Mouse (Mus musculus): ENCODE data around the gene Tlcd1. TPM values are rescaled to one million over a fixed set of nuclear protein-coding genes. Genes with fewer than 3 reads are reported as not detected.
A peak's percentile ranks its signal among the peaks of the same experiment; 100 is the strongest.

Tlcd1 gene
- polyA plus RNA-seq, 2 experiments: 44.9 to 69.6 TPM

DNA sequence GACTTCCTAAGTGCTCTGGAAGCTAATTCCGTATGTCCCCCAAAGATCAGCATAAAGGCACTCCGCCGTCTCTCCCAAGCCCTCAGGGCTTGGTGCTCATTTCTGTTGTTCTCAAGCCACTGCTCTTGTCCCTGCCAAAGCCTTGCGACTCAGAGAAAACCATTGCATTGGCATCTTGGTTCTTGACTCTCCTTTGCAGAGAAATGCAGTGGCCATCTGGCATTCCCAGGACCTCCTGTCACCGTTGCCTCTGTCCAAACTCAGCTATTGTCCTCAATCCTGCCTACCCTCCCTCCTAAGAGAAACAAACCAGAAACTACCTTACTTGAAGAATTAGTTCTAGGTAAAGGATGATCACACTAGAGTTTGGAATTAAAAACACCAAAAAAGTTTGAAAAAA is 20.8 kb upstream of the Tlcd1 start:
- Histone ChIP-seq H3K27ac (no peak overlapping the region), H3K27me3 (ENCODE audit: control insufficient read depth, insufficient read depth, low read length) (no peaks in the 10 kb centered on the region), H3K9me3 (ENCODE audit: control insufficient read depth, low read length) (no peaks in the 10 kb centered on the region), H3K9ac (replicated peaks) (no peak overlapping the region), H3K4me2 (ENCODE audit: low read depth) (no peak overlapping the region), H3K36me3 (replicated peaks; ENCODE audit: control insufficient read depth, insufficient read depth, low read depth) (peaks cover 27% of the 10 kb centered on the region), H3K4me1 (replicated peaks; ENCODE audit: control insufficient read depth in 2 of 2, insufficient read depth in 2 of 2, low read length in 1 of 2) (no peaks in the 10 kb centered on the region), H3K4me3 (ENCODE audit: insufficient read depth in 1 of 2, low read depth in 2 of 2, low read length in 2 of 2) (no peak overlapping the region)
- 77% methylated on average over 5 of the region's 5 CpGs for WGBS (ENCODE audit: insufficient replicate concordance)
- TF ChIP-seq CTCF (IDR thresholded peaks at IDR 0.05; ENCODE audit: low read depth) (no peak), EP300 (IDR thresholded peaks at IDR 0.05; ENCODE audit: low read depth) (no peak)
- no peak for DNase-seq (ENCODE audit: low read depth in 3 of 3, low spot score in 3 of 3)
- no peak for ATAC-seq (ENCODE audit: insufficient read depth)

DNA sequence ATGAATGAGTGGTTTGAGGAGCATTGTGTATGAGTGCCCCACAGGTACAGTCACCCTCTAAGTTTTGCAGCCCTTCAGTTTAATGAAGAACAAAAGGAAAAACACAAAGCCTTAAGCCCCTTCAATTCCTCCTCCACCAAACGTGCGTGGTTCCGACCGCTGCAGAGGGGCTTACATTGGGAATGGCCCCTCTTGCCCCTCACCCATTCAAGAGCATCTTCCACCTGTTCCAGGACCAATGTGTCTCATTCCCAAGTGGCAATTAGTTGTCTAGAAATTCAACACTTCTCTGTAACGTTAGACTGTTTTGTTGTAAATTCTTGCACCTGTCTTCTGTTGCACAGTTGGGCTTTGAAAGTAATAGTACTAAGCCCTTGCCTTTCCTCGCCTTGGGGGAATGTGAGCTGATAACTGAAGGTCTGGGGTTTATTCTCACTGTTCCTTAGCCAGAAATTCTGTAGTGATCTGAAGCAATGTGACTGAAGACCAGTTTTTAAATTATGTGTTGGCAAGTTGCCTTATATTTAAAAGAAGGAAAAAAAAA is 20.3 kb upstream of the Tlcd1 start:
- Histone ChIP-seq H3K36me3 (replicated peaks; ENCODE audit: control insufficient read depth, insufficient read depth, low read depth) (peaks cover 31% of the 10 kb centered on the region), H3K4me2 (ENCODE audit: low read depth) (no peak overlapping the region), H3K4me3 (ENCODE audit: insufficient read depth in 1 of 2, low read depth in 2 of 2, low read length in 2 of 2) (no peak overlapping the region), H3K27ac (no peak overlapping the region), H3K9me3 (ENCODE audit: control insufficient read depth, low read length) (no peaks in the 10 kb centered on the region), H3K4me1 (replicated peaks; ENCODE audit: control insufficient read depth in 2 of 2, insufficient read depth in 2 of 2, low read length in 1 of 2) (no peaks in the 10 kb centered on the region), H3K9ac (replicated peaks) (no peak overlapping the region), H3K27me3 (ENCODE audit: control insufficient read depth, insufficient read depth, low read length) (no peaks in the 10 kb centered on the region)
- DNase-seq (ENCODE audit: low read depth in 3 of 3, low spot score in 3 of 3) (no peak), ATAC-seq (ENCODE audit: insufficient read depth) (no peak)
- no peak for TF ChIP-seq EP300 (IDR thresholded peaks at IDR 0.05; ENCODE audit: low read depth)
- TF ChIP-seq CTCF (IDR thresholded peaks at IDR 0.05; ENCODE audit: low read depth): no peak
- WGBS (ENCODE audit: insufficient replicate concordance): 82% methylated on average over 6 of the region's 6 CpGs

DNA sequence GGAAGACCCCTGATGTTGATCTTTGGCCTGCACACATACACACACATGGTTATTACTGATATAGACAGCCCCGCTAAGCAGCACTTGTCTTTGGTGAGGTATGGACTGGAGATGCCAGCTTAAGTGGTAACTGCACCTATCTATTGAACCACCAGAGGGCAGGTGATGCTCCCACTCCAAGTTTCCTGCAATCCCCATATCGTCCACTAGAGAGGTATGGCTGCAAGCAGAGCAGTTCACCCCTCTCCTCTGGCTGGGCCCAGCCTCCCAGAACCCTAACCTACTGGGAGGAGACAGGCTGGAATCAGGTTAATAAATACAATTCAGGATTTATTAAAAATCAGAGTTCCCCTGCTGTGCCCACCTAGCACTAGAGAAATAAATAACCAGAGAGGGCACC is 17.4 kb upstream of the Tlcd1 start:
- 14% methylated on average over 2 of the region's 2 CpGs for WGBS (ENCODE audit: insufficient replicate concordance)
- no peaks in the 10 kb centered on the region for H3K9me3 ChIP-seq (ENCODE audit: control insufficient read depth, low read length)

DNA sequence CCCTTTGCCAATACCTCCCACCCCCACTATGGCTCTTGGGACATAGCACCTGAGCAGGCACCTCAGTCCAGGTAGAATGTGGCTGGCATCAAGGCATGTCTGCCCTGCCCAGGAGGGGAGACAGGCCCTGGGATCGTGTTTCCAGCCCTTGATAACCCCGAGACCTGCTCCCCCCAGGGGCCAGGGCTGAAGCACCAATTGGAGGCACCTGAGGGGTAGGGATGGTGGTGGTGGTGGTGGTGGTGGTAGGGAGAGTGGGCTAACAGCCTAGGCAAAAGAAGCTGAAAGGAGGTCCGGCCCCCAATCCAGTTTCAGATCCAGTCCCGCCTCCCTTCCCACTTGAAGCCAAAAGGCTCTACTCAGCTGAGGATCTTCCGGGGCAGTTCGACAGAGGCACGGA is 17.0 kb upstream of the Tlcd1 start:
- no peak overlapping the region for H3K4me2 ChIP-seq (ENCODE audit: low read depth)
- ATAC-seq (ENCODE audit: insufficient read depth) (no peak), DNase-seq (ENCODE audit: low read depth in 3 of 3, low spot score in 3 of 3) (no peak)
- H3K9me3 ChIP-seq (ENCODE audit: control insufficient read depth, low read length): no peaks in the 10 kb centered on the region
- TF ChIP-seq EP300 (IDR thresholded peaks at IDR 0.05; ENCODE audit: low read depth) (no peak), CTCF (IDR thresholded peaks at IDR 0.05; ENCODE audit: low read depth) (no peak)
- H3K36me3 ChIP-seq (replicated peaks; ENCODE audit: control insufficient read depth, insufficient read depth, low read depth): peaks cover 36% of the 10 kb centered on the region
- H3K4me3 ChIP-seq (ENCODE audit: insufficient read depth in 1 of 2, low read depth in 2 of 2, low read length in 2 of 2): no peak overlapping the region
- H3K4me1 ChIP-seq (replicated peaks; ENCODE audit: control insufficient read depth in 2 of 2, insufficient read depth in 2 of 2, low read length in 1 of 2): peaks cover 6 to 9% of the 10 kb centered on the region in 2 experiments
- H3K27ac ChIP-seq: no peak overlapping the region
- H3K9ac ChIP-seq (replicated peaks): no peak overlapping the region
- 87% methylated on average over 7 of the region's 7 CpGs for WGBS (ENCODE audit: insufficient replicate concordance)
- H3K27me3 ChIP-seq (ENCODE audit: control insufficient read depth, insufficient read depth, low read length): no peaks in the 10 kb centered on the region

More for the DNA sequence above, 17.4 kb upstream of the Tlcd1 start:
- no peak overlapping the region for H3K4me2 ChIP-seq (ENCODE audit: low read depth)
- H3K4me3 ChIP-seq (ENCODE audit: insufficient read depth in 1 of 2, low read depth in 2 of 2, low read length in 2 of 2): no peak overlapping the region
- TF ChIP-seq EP300 (IDR thresholded peaks at IDR 0.05; ENCODE audit: low read depth): no peak
- peak; percentile 100 for TF ChIP-seq CTCF (IDR thresholded peaks at IDR 0.05; ENCODE audit: low read depth)
- ATAC-seq (ENCODE audit: insufficient read depth) (peak; percentile 72), DNase-seq (ENCODE audit: low read depth in 3 of 3, low spot score in 3 of 3) (peak; percentile 81 to 83 (median 82))
- H3K4me1 ChIP-seq (replicated peaks; ENCODE audit: control insufficient read depth in 2 of 2, insufficient read depth in 2 of 2, low read length in 1 of 2): peaks cover 6 to 9% of the 10 kb centered on the region in 2 experiments
- peaks cover 36% of the 10 kb centered on the region for H3K36me3 ChIP-seq (replicated peaks; ENCODE audit: control insufficient read depth, insufficient read depth, low read depth)
- no peak overlapping the region for H3K27ac ChIP-seq
- H3K27me3 ChIP-seq (ENCODE audit: control insufficient read depth, insufficient read depth, low read length): no peaks in the 10 kb centered on the region
- no peak overlapping the region for H3K9ac ChIP-seq (replicated peaks)

DNA sequence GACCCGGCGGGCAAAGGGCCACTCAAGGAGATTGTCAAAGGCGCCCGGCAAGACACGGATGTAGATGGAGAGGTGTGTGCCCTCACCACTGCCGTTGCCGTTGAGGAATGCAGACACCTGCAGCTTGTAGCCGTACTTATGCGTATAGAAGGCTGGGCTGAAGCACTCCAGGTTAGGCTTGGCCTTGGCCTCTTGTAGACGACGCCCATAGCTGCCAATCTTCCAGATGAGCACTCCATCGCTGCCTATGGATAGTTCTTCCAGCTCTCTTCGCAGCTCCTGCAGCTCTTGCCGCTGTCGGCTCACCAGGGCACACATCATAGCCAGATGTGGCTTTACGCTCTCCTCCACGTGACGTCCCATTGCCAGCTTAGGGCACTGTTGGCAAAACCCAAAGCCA is 16.3 kb upstream of the Tlcd1 start:
- H3K4me1 ChIP-seq (replicated peaks; ENCODE audit: control insufficient read depth in 2 of 2, insufficient read depth in 2 of 2, low read length in 1 of 2): peaks cover 6 to 9% of the 10 kb centered on the region in 2 experiments

More for the DNA sequence above, 16.3 kb upstream of the Tlcd1 start:
- H3K27ac ChIP-seq: no peak overlapping the region
- peaks cover 36% of the 10 kb centered on the region for H3K36me3 ChIP-seq (replicated peaks; ENCODE audit: control insufficient read depth, insufficient read depth, low read depth)
- ATAC-seq (ENCODE audit: insufficient read depth) (no peak), DNase-seq (ENCODE audit: low read depth in 3 of 3, low spot score in 3 of 3) (no peak)
- H3K9me3 ChIP-seq (ENCODE audit: control insufficient read depth, low read length): no peaks in the 10 kb centered on the region
- no peak for TF ChIP-seq EP300 (IDR thresholded peaks at IDR 0.05; ENCODE audit: low read depth)
- no peak for TF ChIP-seq CTCF (IDR thresholded peaks at IDR 0.05; ENCODE audit: low read depth)
- no peak overlapping the region for H3K9ac ChIP-seq (replicated peaks)
- 86% methylated on average over 18 of the region's 18 CpGs for WGBS (ENCODE audit: insufficient replicate concordance)
- no peak overlapping the region for H3K4me2 ChIP-seq (ENCODE audit: low read depth)
- no peaks in the 10 kb centered on the region for H3K27me3 ChIP-seq (ENCODE audit: control insufficient read depth, insufficient read depth, low read length)
- no peak overlapping the region for H3K4me3 ChIP-seq (ENCODE audit: insufficient read depth in 1 of 2, low read depth in 2 of 2, low read length in 2 of 2)

Measured in liver, embryonic 14.5 days (tissue).